Mouse (Mus musculus) cerebellum, adult 2 months (tissue): Measurements from ENCODE around the gene Srsf11.

ENCODE experiments used
- CTCF ChIP-seq: fragments of 200-500 bp; IDR thresholded peaks from 2 replicates; pipeline ENCODE4 v1.5.1; 2011; ENCODE audit warnings: low read depth, mild to moderate bottlenecking, control low read depth, low read length, moderate library complexity, borderline replicate concordance; ENCODE audit not compliant: insufficient read depth
- POLR2A ChIP-seq: fragments of 200-500 bp; IDR thresholded peaks from 2 replicates; pipeline ENCODE4 v1.6.1; 2011; ENCODE audit warnings: low read length, control low read depth, borderline replicate concordance; ENCODE audit not compliant: insufficient read depth

DNA sequence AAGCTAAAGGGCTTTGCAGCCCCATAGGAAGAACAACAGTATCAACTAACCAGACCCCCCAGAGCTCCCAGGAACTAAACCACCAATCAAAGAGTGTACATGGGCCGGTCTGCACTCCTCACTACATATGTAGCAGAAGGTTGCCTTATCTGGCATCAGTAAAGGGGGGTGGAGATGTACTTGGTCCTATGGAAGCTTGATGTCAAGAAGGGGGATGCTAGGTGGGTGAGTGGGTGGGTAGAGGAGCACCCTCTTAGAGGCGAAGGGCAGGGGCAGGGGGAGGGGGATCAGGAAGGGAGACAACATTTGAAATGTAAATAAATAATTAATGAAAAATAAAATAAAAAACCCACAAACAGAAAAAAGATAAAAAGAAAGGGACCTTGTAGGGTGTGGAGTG, 28.8 kb upstream of the Srsf11 start:
- TF ChIP-seq CTCF, result no peak
- TF ChIP-seq POLR2A, result no peak
